Mouse (Mus musculus) c-Kit-positive CD71-positive TER-119-negative erythroid progenitor cells, embryonic 14.5 days (primary cell): ENCODE results near the gene Kmt2b.

Experiments
- DNase-seq: peaks from one replicate; pipeline ENCODE4 v3.0.0-alpha.2; 2013; ENCODE audit warnings: low read depth

Gene Kmt2b

GRCm38 (mm10) chr7:30564970-30565571 is 23.5 kb downstream of the Kmt2b start, which contains the start of gene Igflr1:
TSS of gene Igflr1 (plus strand) at chr7:30565427.
- DNase-seq = no peak

- DNase-seq = no peak
Observed at GRCm38 (mm10) chr7:30563906-30564280, 24.6 kb downstream of the Kmt2b start.

GRCm38 (mm10) chr7:30563117-30563905 is 25.2 kb downstream of the Kmt2b start, which contains the start of the genes U2af1l4, Gm49396 and Psenen:
TSS of gene U2af1l4 (plus strand) at chr7:30563301.
TSS of gene Gm49396 (plus strand) at chr7:30563344.
TSS of gene Psenen (minus strand) at chr7:30563627.
- peak; percentile 98 for DNase-seq

- DNase-seq = peak; percentile 41
Observed at GRCm38 (mm10) chr7:30562526-30563116, 25.9 kb downstream of the Kmt2b start.

- no peak for DNase-seq
Observed at GRCm38 (mm10) chr7:30560296-30560695, 28.2 kb downstream of the Kmt2b start.

- DNase-seq = peak; percentile 96
Observed at GRCm38 (mm10) chr7:30559443-30559954, 29.0 kb downstream of the Kmt2b start, which contains the start of gene Lin37. TSS of gene Lin37 (minus strand) at chr7:30559838.

- DNase-seq = no peak
Observed at GRCm38 (mm10) chr7:30558656-30559442, 29.7 kb downstream of the Kmt2b start.

- DNase-seq = no peak
Observed at GRCm38 (mm10) chr7:30557901-30558514, 30.5 kb downstream of the Kmt2b start.

GRCm38 (mm10) chr7:30556894-30557536 is 31.5 kb downstream of the Kmt2b start:
- no peak for DNase-seq

GRCm38 (mm10) chr7:30553810-30554584 is 34.5 kb downstream of the Kmt2b start:
- DNase-seq = no peak

- no peak for DNase-seq
Observed at GRCm38 (mm10) chr7:30553021-30553589, 35.4 kb downstream of the Kmt2b start.

GRCm38 (mm10) chr7:30552102-30553020 is 36.2 kb downstream of the Kmt2b start, which contains the start of the genes Hspb6 and Proser3:
TSS of gene Hspb6 (plus strand) at chr7:30552178.
TSS of gene Proser3 (minus strand) at chr7:30552299.
- peak; percentile 99 for DNase-seq

GRCm38 (mm10) chr7:30551445-30552101 is 37.0 kb downstream of the Kmt2b start:
- no peak for DNase-seq

GRCm38 (mm10) chr7:30550603-30551002 is 37.9 kb downstream of the Kmt2b start:
- DNase-seq = no peak

- no peak for DNase-seq
Observed at GRCm38 (mm10) chr7:30549880-30550279, 38.6 kb downstream of the Kmt2b start.

GRCm38 (mm10) chr7:30544327-30544726 is 44.2 kb downstream of the Kmt2b start:
- DNase-seq = peak; percentile 37

GRCm38 (mm10) chr7:30540572-30540971 is 48.0 kb downstream of the Kmt2b start:
- DNase-seq = no peak
